Mouse (Mus musculus) embryonic facial prominence, embryonic 14.5 days (tissue): ENCODE measurements around the gene Polr3b. TPM values are rescaled to one million over a fixed set of nuclear protein-coding genes. Genes with fewer than 3 reads are reported as not detected.

ENCODE experiments used
- ATAC-seq: fragments of 200-750 bp; cut with Nextera tagmentation; 2 replicates; pipeline ENCODE4 v1.8.0; 2017; ENCODE audit warnings: low read depth, moderate number of reproducible peaks, moderate TSS enrichment
- DNase-seq: peaks from one replicate; pipeline ENCODE4 v3.0.0-alpha.2; 2015; ENCODE audit warnings: low spot score
- H3K27ac ChIP-seq: fragments of 300-500 bp; sonication (generic); replicated peaks from 2 replicates; pipeline ENCODE4 v1.5.1; 2014; ENCODE audit warnings: low read depth, mild to moderate bottlenecking, low read length, moderate library complexity
- H3K27me3 ChIP-seq: fragments of 300-500 bp; sonication (generic); replicated peaks from 2 replicates; pipeline ENCODE4 v1.6.1; 2014; ENCODE audit warnings: low read length; ENCODE audit not compliant: control insufficient read depth, insufficient read depth
- H3K36me3 ChIP-seq: fragments of 300-500 bp; sonication (generic); 2 replicates; pipeline ENCODE4 v1.6.1; 2014; ENCODE audit warnings: low read length, mixed read lengths; ENCODE audit not compliant: control insufficient read depth, insufficient read depth
- H3K4me1 ChIP-seq: fragments of 300-500 bp; sonication (generic); 2 replicates; pipeline ENCODE4 v1.6.1; 2014; ENCODE audit warnings: antibody characterized with exemption, low read length; ENCODE audit not compliant: control insufficient read depth, insufficient read depth
- H3K4me2 ChIP-seq: fragments of 300-500 bp; sonication (generic); 2 replicates; pipeline ENCODE4 v1.6.1; 2014; ENCODE audit warnings: low read depth, mild to moderate bottlenecking, low read length, moderate library complexity, mixed read lengths
- H3K4me3 ChIP-seq: fragments of 300-500 bp; sonication (generic); 2 replicates; pipeline ENCODE4 v1.5.1; 2014; ENCODE audit warnings: low read depth, mild to moderate bottlenecking, low read length
- H3K9ac ChIP-seq: fragments of 300-500 bp; sonication (generic); 2 replicates; pipeline ENCODE4 v1.6.1; 2014; ENCODE audit warnings: low read depth, mild to moderate bottlenecking, low read length, moderate library complexity, mixed read lengths
- H3K9me3 ChIP-seq: fragments of 300-500 bp; sonication (generic); 2 replicates; pipeline ENCODE4 v1.6.1; 2016; ENCODE audit warnings: low read length; ENCODE audit not compliant: control insufficient read depth
- WGBS: fragments of 180-500 bp; shearing (Covaris S2); extraction: QIAGEN DNeasy Blood & Tissue Kit; methylation state at CpG from one replicate; pipeline ENCODE4 v1.1.7; 2014; 5-methylcytosine and 5-hydroxymethylcytosine counted together
- polyA plus RNA-seq: library from polyadenylated mRNA; unstranded; fragments of >200 nt; fragmentation: Nextera tagmentation; extraction: Ambion mirVana; gene quantifications from 2 replicates; pipeline ENCODE4 v1.2.1, GENCODE M21; 2014

Gene Polr3b
- polyA plus RNA-seq, 1 experiment from 2014 or later = 10.9 TPM

GRCm38 (mm10) chr10:84646506-84647102 lies 24.5 kb downstream of the Polr3b start:
- Histone ChIP-seq H3K36me3 (peaks cover 22% of the 10 kb centered on the region), H3K4me3 (no peak overlapping the region), H3K4me1 (no peaks in the 10 kb centered on the region), H3K27me3 (no peaks in the 10 kb centered on the region), H3K27ac (no peak overlapping the region), H3K4me2 (no peak overlapping the region), H3K9ac (no peak overlapping the region), H3K9me3 (no peaks in the 10 kb centered on the region)
- 85% methylated on average over 12 of the region's 12 CpGs for WGBS
- ATAC-seq (no peak), DNase-seq (no peak)

DNA sequence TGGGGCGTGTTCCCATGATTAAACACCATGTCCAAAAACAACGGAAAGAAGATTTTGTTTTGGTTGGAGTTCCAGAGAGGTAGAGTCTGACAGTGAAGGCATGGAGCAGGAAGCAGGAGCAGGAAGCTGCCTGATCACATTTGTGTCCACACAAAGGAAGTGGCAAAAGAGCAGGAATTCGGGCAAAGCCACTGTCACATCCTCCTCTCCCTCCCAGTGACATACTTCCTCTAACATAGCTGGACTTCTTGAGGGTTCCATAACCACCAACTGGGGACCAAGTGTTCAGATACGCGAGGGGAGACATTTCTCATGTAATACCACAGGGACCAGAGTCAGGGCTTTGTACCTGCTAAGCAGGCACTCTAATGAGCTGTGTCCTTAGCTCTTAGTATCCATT lies 25.2 kb downstream of the Polr3b start:
- Histone ChIP-seq H3K27me3 (no peaks in the 10 kb centered on the region), H3K27ac (no peak overlapping the region)

GRCm38 (mm10) chr10:84648911-84649310 lies 26.8 kb downstream of the Polr3b start:
- Histone ChIP-seq H3K36me3 (peaks cover 22% of the 10 kb centered on the region), H3K9ac (no peak overlapping the region), H3K4me2 (no peak overlapping the region), H3K4me3 (no peak overlapping the region), H3K27me3 (no peaks in the 10 kb centered on the region), H3K9me3 (no peaks in the 10 kb centered on the region), H3K4me1 (no peaks in the 10 kb centered on the region), H3K27ac (no peak overlapping the region)
- WGBS = 84% methylated on average over 4 of the region's 4 CpGs
- DNase-seq = no peak
- ATAC-seq = no peak

More for the DNA sequence above, 25.2 kb downstream of the Polr3b start:
- WGBS = 85% methylated on average over 5 of the region's 5 CpGs
- H3K4me3 ChIP-seq = no peak overlapping the region
- H3K4me2 ChIP-seq = no peak overlapping the region
- no peaks in the 10 kb centered on the region for H3K4me1 ChIP-seq
- H3K36me3 ChIP-seq = peaks cover 22% of the 10 kb centered on the region
- DNase-seq (no peak), ATAC-seq (no peak)
- no peaks in the 10 kb centered on the region for H3K9me3 ChIP-seq
- H3K9ac ChIP-seq = no peak overlapping the region

- DNase-seq (no peak), ATAC-seq (no peak)
- Histone ChIP-seq H3K4me3 (no peak overlapping the region), H3K27ac (no peak overlapping the region), H3K4me1 (no peaks in the 10 kb centered on the region), H3K9ac (no peak overlapping the region), H3K36me3 (peaks cover 5% of the 10 kb centered on the region; the same call in 1 of the 2 replicates), H3K4me2 (no peak overlapping the region), H3K9me3 (no peaks in the 10 kb centered on the region), H3K27me3 (no peaks in the 10 kb centered on the region)
- WGBS = 78% methylated on average over 4 of the region's 4 CpGs
Measured at GRCm38 (mm10) chr10:84654029-84654428, 31.9 kb downstream of the Polr3b start.

- no peak overlapping the region for H3K4me3 ChIP-seq
- no peaks in the 10 kb centered on the region for H3K27me3 ChIP-seq
- H3K36me3 ChIP-seq = peaks cover 5% of the 10 kb centered on the region; the same call in 1 of the 2 replicates
- H3K27ac ChIP-seq = no peak overlapping the region
- H3K4me1 ChIP-seq = no peaks in the 10 kb centered on the region
- no peak overlapping the region for H3K4me2 ChIP-seq
- no peak for ATAC-seq
- H3K9me3 ChIP-seq = no peaks in the 10 kb centered on the region
- 87% methylated on average over 4 of the region's 4 CpGs for WGBS
- no peak for DNase-seq
- H3K9ac ChIP-seq = no peak overlapping the region
Measured at GRCm38 (mm10) chr10:84654731-84655130, 32.6 kb downstream of the Polr3b start.

GRCm38 (mm10) chr10:84656618-84657017 lies 34.5 kb downstream of the Polr3b start:
- H3K9me3 ChIP-seq = no peaks in the 10 kb centered on the region
- no peak overlapping the region for H3K4me2 ChIP-seq
- peak; percentile 7 for DNase-seq
- H3K36me3 ChIP-seq = peaks cover 17% of the 10 kb centered on the region
- H3K4me1 ChIP-seq = no peaks in the 10 kb centered on the region
- 83% methylated on average over 4 of the region's 4 CpGs for WGBS
- no peak overlapping the region for H3K27ac ChIP-seq
- H3K4me3 ChIP-seq = no peak overlapping the region
- H3K9ac ChIP-seq = no peak overlapping the region
- H3K27me3 ChIP-seq = no peaks in the 10 kb centered on the region
- no peak for ATAC-seq

GRCm38 (mm10) chr10:84657437-84658087 lies 35.5 kb downstream of the Polr3b start:
- Histone ChIP-seq H3K9me3 (no peaks in the 10 kb centered on the region), H3K36me3 (peaks cover 18% of the 10 kb centered on the region), H3K27ac (peak overlapping the region; percentile 3; the same call in 1 of the 2 replicates), H3K4me2 (no peak overlapping the region), H3K9ac (no peak overlapping the region), H3K4me1 (no peaks in the 10 kb centered on the region), H3K4me3 (no peak overlapping the region), H3K27me3 (no peaks in the 10 kb centered on the region)
- no peak for ATAC-seq
- WGBS = 51% methylated on average over 6 of the region's 6 CpGs
- DNase-seq = no peak

DNA sequence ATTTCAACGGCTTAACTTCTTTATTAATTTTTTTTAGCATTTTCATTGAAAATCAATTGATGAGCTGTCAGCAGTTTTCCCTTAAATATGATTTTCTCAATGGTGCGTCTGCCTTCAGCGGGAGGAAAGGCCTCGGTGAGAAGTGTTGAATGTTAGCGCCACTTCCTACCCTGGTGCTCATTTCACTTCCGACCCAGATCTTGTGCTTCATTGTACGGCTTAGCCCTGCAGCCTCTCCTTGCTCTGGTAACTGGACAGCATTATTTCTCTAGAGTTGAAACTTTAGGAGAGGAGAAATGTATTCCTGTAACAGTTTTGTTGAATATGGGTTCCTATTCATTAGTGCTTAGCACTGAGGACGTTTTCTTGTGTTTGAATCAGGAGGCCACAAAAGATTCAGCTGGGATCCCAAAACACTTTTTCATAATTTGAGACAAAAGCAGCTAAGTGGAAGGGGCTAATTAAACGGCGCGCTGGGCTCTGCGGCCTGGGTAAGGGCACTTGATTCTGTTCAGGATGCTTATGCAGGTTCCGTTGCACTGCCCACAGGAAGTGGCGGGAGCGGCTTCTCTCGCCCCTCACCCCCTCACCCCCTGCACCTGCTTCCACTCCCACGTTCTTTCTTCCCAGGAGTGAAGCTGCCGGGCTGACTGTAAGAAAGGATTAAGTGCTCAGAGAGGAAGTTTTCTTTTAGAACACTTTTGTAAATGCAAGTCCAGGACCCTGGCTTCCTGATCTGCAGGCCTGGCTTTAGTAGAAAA lies 36.2 kb downstream of the Polr3b start:
- no peak overlapping the region for H3K4me3 ChIP-seq
- no peak overlapping the region for H3K4me2 ChIP-seq
- DNase-seq (no peak), ATAC-seq (no peak)
- no peak overlapping the region; the same call in 1 of the 2 replicates for H3K27ac ChIP-seq
- no peaks in the 10 kb centered on the region for H3K4me1 ChIP-seq
- no peaks in the 10 kb centered on the region for H3K27me3 ChIP-seq
- peaks cover 18% of the 10 kb centered on the region for H3K36me3 ChIP-seq
- no peak overlapping the region for H3K9ac ChIP-seq
- no peaks in the 10 kb centered on the region for H3K9me3 ChIP-seq
- WGBS = 65% methylated on average over 18 of the region's 18 CpGs
